Mouse (Mus musculus) heart, embryonic 16.5 days (tissue): ENCODE measurements around the gene Il2rb. TPM values are rescaled to one million over a fixed set of nuclear protein-coding genes. Genes with fewer than 3 reads are reported as not detected.

Experiments used
- ATAC-seq: fragments of 200-750 bp; cut with Nextera tagmentation; replicated peaks from 2 replicates; pipeline ENCODE4 v1.8.0; 2017; ENCODE audit warnings: moderate number of reproducible peaks; ENCODE audit not compliant: insufficient read depth, low FRiP score; ENCODE audit errors: extremely low read depth
- H3K27ac ChIP-seq: fragments of 300-500 bp; sonication (generic); 2 replicates; pipeline ENCODE4 v1.5.1; 2014; ENCODE audit warnings: mild to moderate bottlenecking, low read length, control low read depth, moderate library complexity
- H3K27me3 ChIP-seq: fragments of 300-500 bp; sonication (generic); 2 replicates; pipeline ENCODE4 v1.6.1; 2014; ENCODE audit warnings: low read length, mixed read lengths; ENCODE audit not compliant: control insufficient read depth, insufficient read depth
- H3K36me3 ChIP-seq: fragments of 300-500 bp; sonication (generic); 2 replicates; pipeline ENCODE4 v1.6.1; 2014; ENCODE audit not compliant: control insufficient read depth, insufficient read depth
- H3K4me1 ChIP-seq: fragments of 300-500 bp; sonication (generic); 2 replicates; pipeline ENCODE4 v1.6.1; 2014; ENCODE audit warnings: low read length, mixed read lengths; ENCODE audit not compliant: control insufficient read depth, insufficient read depth
- H3K4me2 ChIP-seq: fragments of 300-500 bp; sonication (generic); 2 replicates; pipeline ENCODE4 v1.6.1; 2014; ENCODE audit warnings: low read depth, mild to moderate bottlenecking, control low read depth, low read length
- H3K4me3 ChIP-seq: fragments of 300-500 bp; sonication (generic); 2 replicates; pipeline ENCODE4 v1.5.1; 2014; ENCODE audit warnings: mild to moderate bottlenecking, control low read depth, low read length
- H3K9ac ChIP-seq: fragments of 300-500 bp; sonication (generic); 2 replicates; pipeline ENCODE4 v1.6.1; 2014; ENCODE audit warnings: low read length, control low read depth
- H3K9me3 ChIP-seq: fragments of 300-500 bp; sonication (generic); replicated peaks from 2 replicates; pipeline ENCODE4 v1.6.1; 2016; ENCODE audit warnings: low read length; ENCODE audit not compliant: control insufficient read depth
- WGBS: fragments of 180-500 bp; shearing (Covaris S2); extraction: QIAGEN DNeasy Blood & Tissue Kit; methylation state at CpG from one replicate; pipeline ENCODE4 v1.1.7; 2014; 5-methylcytosine and 5-hydroxymethylcytosine counted together
- polyA plus RNA-seq: library from polyadenylated mRNA; unstranded; fragments of >200 nt; fragmentation: Nextera tagmentation; extraction: Ambion mirVana; gene quantifications from 2 replicates; pipeline ENCODE4 v1.2.1, GENCODE M21; 2015

Il2rb gene
- polyA plus RNA-seq, 1 experiment from 2014 or later: 4.9 TPM

DNA sequence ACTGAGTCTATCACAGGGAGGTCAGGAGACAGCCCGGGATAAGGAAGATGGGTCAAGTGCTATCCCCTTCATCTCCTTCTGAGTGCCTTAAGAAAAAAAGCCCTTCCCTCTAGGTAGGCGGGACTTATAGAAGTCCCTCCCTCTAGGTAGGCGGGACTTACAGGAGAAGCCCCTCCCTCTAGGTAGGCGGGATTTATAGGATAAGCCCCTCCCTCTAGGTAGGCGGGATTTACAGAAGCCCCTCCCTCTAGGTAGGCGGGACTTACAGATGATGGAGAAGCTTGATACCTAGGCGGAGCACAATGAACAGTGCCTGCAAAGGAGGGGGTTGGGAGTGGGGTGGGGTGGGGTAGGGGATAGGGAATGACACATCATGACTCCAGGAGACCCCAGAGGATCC, 15.0 kb downstream of the Il2rb start:
- ATAC-seq: no peak
- H3K27ac ChIP-seq: no peak overlapping the region

DNA sequence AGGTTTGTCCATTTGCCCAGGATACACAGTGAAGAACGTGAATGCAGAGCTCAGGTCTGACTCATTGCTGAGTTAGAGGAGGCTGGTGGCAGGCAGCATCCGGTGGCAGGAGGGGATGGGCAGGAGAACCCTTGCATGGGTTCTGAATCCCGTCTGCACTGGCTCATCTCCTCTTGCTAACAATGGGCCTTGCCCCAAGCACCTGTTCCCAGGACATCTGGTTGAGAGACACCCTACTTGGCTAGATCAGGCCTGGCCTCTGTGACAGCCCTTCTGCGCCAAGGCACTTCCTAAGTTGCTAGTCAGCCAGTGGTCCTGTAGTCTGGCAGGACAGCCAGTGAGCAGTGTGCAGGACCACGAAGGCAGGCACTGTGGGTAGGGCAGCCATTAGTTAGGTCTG, 15.6 kb downstream of the Il2rb start:
- no peaks in the 10 kb centered on the region for H3K36me3 ChIP-seq
- no peaks in the 10 kb centered on the region for H3K27me3 ChIP-seq
- peaks cover 3% of the 10 kb centered on the region for H3K4me1 ChIP-seq
- H3K9me3 ChIP-seq: no peaks in the 10 kb centered on the region
- WGBS: 76% methylated on average over 5 of the region's 5 CpGs
- H3K27ac ChIP-seq: no peak overlapping the region
- ATAC-seq: no peak
- no peak overlapping the region for H3K9ac ChIP-seq
- no peak overlapping the region for H3K4me3 ChIP-seq
- H3K4me2 ChIP-seq: no peak overlapping the region

More for the DNA sequence above, 15.0 kb downstream of the Il2rb start:
- no peaks in the 10 kb centered on the region for H3K27me3 ChIP-seq
- no peak overlapping the region for H3K4me3 ChIP-seq
- 73% methylated on average over 7 of the region's 7 CpGs for WGBS
- no peaks in the 10 kb centered on the region for H3K9me3 ChIP-seq
- H3K4me2 ChIP-seq: no peak overlapping the region
- peaks cover 3% of the 10 kb centered on the region for H3K4me1 ChIP-seq
- H3K9ac ChIP-seq: no peak overlapping the region
- no peaks in the 10 kb centered on the region for H3K36me3 ChIP-seq

DNA sequence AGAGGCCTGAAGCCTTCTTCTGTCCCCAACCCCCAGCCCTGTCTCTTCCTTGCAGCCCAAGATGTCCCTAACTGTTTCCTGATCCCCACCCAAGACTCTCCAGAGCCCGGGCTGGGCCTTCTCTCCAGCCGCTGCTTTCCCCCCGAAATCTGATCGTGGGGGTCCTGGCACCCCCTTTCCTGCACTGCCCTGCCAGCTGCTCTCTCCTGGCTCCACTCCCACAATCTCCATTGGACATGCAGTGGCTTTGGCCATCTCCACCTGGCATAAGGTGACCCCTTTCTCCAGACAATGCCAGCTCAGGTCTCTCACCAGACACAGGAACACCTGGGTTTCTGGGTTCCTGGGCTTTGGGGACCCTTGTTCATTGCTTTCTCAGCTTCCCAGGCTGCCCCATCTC, 17.0 kb downstream of the Il2rb start:
- no peaks in the 10 kb centered on the region for H3K36me3 ChIP-seq
- H3K4me1 ChIP-seq: peaks cover 3% of the 10 kb centered on the region
- no peak overlapping the region for H3K9ac ChIP-seq
- H3K9me3 ChIP-seq: no peaks in the 10 kb centered on the region
- no peak overlapping the region for H3K27ac ChIP-seq
- no peak for ATAC-seq
- no peak overlapping the region for H3K4me3 ChIP-seq
- H3K4me2 ChIP-seq: no peak overlapping the region
- 87% methylated on average over 4 of the region's 4 CpGs for WGBS
- H3K27me3 ChIP-seq: no peaks in the 10 kb centered on the region

DNA sequence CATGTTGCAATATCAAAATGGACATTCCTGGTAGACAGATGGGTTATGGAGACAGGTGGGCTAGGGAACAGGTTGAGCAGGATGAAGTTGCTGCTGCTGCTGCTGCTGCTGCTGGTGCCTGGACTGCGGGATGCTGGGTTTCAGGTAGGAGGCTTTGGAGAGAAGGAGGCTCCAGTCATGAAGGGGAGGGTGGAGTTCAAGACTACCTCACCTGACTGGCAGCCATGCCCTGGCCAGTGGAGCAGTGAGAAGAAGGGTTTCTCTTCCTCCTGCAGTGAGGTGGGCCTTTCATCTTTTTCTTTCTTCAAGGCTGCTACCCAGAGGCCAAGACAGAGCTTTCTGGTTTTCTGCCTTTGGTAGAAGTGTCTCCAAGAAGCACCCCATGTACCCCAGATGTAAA, 18.2 kb downstream of the Il2rb start:
- WGBS: 92% methylated on average over 1 of the region's 1 CpGs
- H3K4me1 ChIP-seq: peaks cover 6% of the 10 kb centered on the region

DNA sequence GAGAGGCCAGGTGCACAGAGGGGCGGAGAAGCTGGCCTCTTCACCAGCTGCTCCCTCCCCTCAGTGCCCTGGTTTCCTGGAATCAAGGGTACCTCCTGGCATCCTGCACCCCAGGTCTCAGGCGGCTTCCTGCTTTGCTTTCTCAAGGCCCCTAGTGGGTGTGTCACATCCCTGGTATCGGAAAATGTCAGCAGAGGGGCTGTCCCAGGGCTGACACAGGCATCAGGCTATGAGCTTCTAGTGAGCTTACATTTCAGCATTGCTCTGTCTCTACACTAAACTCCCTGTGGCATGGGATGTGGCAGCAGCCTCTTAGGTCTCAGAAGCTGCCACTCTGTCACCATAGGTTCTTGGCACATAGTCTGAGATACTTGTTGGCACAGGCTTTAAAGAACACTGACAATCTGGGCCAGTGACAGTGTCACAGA, 19.5 kb downstream of the Il2rb start:
- no peak overlapping the region for H3K4me3 ChIP-seq
- H3K4me2 ChIP-seq: no peak overlapping the region
- no peak overlapping the region for H3K27ac ChIP-seq
- no peaks in the 10 kb centered on the region for H3K36me3 ChIP-seq
- WGBS: 43% methylated on average over 3 of the region's 3 CpGs
- H3K9me3 ChIP-seq: no peaks in the 10 kb centered on the region
- H3K27me3 ChIP-seq: no peaks in the 10 kb centered on the region
- H3K4me1 ChIP-seq: peaks cover 12% of the 10 kb centered on the region
- no peak; the same call in 1 of the 2 replicates for ATAC-seq
- H3K9ac ChIP-seq: no peak overlapping the region

More for the DNA sequence above, 18.2 kb downstream of the Il2rb start:
- Histone ChIP-seq H3K36me3 (no peaks in the 10 kb centered on the region), H3K4me2 (no peak overlapping the region), H3K9ac (no peak overlapping the region), H3K9me3 (no peaks in the 10 kb centered on the region), H3K4me3 (no peak overlapping the region), H3K27ac (no peak overlapping the region), H3K27me3 (no peaks in the 10 kb centered on the region)
- ATAC-seq: no peak

DNA sequence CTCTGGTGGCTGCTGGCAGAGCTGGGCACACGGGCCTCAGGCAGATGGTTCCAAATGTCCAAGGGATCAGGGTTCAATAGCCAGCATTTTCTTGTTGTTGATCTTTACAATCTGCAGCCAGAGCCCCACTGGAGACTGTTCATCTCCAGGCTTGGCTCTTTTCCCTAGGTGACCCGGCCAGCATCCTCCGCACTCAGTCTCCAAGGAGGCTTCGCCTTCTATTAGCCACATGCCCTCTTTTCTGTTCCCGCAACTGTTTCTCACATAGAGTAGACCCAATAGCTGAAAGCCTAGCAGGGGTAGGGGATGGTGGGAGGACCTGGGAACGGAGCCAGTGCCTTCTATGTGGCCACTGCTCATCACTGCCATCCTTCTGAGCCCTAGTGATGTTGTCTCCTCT, 21.6 kb downstream of the Il2rb start:
- no peak overlapping the region for H3K9ac ChIP-seq
- H3K36me3 ChIP-seq: no peaks in the 10 kb centered on the region
- H3K4me1 ChIP-seq: peaks cover 16% of the 10 kb centered on the region
- no peak overlapping the region for H3K4me2 ChIP-seq
- no peak for ATAC-seq
- no peak overlapping the region for H3K27ac ChIP-seq
- H3K9me3 ChIP-seq: no peaks in the 10 kb centered on the region
- no peaks in the 10 kb centered on the region for H3K27me3 ChIP-seq
- 75% methylated on average over 6 of the region's 6 CpGs for WGBS
- H3K4me3 ChIP-seq: no peak overlapping the region

DNA sequence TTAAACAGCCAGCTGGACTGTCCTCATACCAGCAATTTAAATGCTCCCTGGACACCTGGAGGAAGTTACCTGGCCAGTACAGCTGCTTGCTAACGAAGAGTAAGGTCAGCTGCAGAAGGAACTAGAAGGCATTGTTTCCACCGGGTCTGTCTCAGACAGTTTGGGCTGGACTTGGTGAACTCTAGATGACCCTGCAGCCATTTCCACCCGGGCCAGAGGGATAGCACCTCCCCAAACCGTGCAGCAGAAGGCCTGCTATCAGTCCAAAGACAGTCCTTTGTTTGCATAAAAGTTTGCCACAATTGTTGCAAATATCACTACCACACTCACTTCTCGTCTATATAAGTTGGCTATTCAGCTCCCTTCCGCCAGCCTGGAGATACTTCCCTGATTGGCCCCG, 23.2 kb downstream of the Il2rb start:
- no peaks in the 10 kb centered on the region for H3K27me3 ChIP-seq
- no peak overlapping the region for H3K4me3 ChIP-seq
- 28% methylated on average over 7 of the region's 7 CpGs for WGBS
- no peak overlapping the region for H3K9ac ChIP-seq
- H3K27ac ChIP-seq: no peak overlapping the region
- ATAC-seq: no peak
- H3K4me2 ChIP-seq: no peak overlapping the region
- H3K36me3 ChIP-seq: no peaks in the 10 kb centered on the region
- no peaks in the 10 kb centered on the region for H3K9me3 ChIP-seq
- peaks cover 16% of the 10 kb centered on the region for H3K4me1 ChIP-seq

DNA sequence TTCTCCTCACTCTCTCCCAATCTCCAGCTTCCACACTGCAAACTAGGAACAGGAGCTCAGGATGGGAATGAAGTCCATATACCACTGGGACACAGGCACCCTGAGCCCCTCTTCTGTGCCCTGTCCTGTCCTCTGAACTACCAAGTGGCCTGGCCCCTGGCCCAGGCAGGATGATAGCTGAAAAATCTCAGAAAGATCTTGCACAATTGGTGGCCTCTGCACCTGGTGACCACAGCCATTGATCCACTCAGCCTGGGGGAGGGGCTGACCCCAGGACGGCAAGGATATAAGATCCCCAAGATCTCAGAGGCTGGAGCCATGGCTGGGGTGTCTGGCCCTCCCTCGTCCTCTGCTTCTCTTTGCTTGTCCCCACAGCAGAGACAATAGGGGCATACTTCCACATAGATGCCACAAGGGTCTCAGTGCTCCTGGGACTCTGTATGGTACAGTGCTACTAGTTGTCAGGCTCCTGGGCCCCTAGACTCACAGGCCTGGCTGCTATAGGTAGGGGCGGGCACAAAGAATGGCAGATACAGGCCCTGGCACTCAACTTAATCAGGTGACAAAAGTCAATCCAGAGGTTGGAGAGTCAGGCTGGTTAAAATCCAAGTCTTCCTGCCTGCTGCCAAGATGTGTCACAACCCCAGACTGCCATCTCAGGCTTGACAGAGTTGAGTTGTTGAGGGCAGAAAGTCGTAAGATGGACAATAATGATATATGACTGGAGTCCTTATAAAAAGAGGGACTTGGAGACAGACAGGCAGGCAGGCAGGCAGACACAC, 24.4 kb downstream of the Il2rb start:
- H3K27ac ChIP-seq: no peak overlapping the region
- H3K27me3 ChIP-seq: no peaks in the 10 kb centered on the region
- WGBS: 59% methylated on average over 4 of the region's 4 CpGs
- ATAC-seq: no peak
- no peak overlapping the region for H3K9ac ChIP-seq
- H3K9me3 ChIP-seq: no peaks in the 10 kb centered on the region
- no peaks in the 10 kb centered on the region for H3K36me3 ChIP-seq
- H3K4me1 ChIP-seq: peaks cover 13% of the 10 kb centered on the region
- no peak overlapping the region for H3K4me2 ChIP-seq
- no peak overlapping the region for H3K4me3 ChIP-seq

DNA sequence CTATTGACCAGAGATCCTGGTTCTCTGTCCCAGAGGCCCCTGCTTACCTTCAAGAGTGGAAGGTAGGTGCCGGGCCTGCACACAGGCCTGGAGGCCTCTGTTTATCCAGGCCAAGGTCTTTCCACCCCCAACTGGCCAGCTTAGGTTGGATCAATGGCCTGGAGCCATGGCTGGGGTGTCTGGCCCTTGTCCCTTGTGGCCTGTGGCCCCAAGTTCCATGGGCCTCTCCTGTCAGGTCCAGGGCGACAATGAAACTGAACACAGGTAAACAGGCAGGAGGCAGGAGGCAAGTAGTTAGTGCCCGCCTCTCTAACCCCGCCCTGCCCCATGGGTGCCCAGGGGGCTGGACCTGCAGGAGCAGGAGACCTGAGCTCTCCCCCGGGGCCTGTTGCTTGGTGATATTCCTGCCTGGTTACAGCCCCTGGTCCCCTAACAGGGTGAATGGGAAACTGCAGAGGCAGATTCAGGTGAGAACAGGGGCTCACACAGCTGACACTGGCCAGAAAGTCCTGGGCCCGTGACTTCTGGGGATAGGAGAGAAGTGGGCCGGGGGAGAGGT, 26.6 kb downstream of the Il2rb start, which contains the start of gene Tmprss6:
Gene Tmprss6, minus strand, starts transcription at position 256 of the 559 bp plus-strand sequence.
- Histone ChIP-seq H3K9ac (no peak within 1 kb of the TSS), H3K4me3 (no peak within 1 kb of the TSS), H3K36me3 (no peaks in the 10 kb centered on the region), H3K27me3 (peaks cover 2% of the 10 kb centered on the region; the same call in 1 of the 2 replicates), H3K9me3 (no peaks in the 10 kb centered on the region), H3K27ac (no peak within 1 kb of the TSS), H3K4me1 (peaks cover 13% of the 10 kb centered on the region), H3K4me2 (no peak within 1 kb of the TSS)
- WGBS: 81% methylated on average over 7 of the region's 7 CpGs
- ATAC-seq: no peak
